Mouse (Mus musculus) erythroblast, embryonic 14.5 days (primary cell): ENCODE data around the gene Gm5767. TPM values are rescaled to one million over a fixed set of nuclear protein-coding genes. Genes with fewer than 3 reads are reported as not detected.

ENCODE experiments used
- H3K27me3 ChIP-seq: 2 replicates; pipeline ENCODE4 v1.6.1; 2012; ENCODE audit warnings: inconsistent platforms; ENCODE audit not compliant: control insufficient read depth
- H3K36me3 ChIP-seq: 2 replicates; pipeline ENCODE4 v1.6.1; 2012; ENCODE audit warnings: mild to moderate bottlenecking, inconsistent platforms; ENCODE audit not compliant: control insufficient read depth
- H3K4me1 ChIP-seq: 2 replicates; pipeline ENCODE4 v1.6.1; 2012; ENCODE audit warnings: inconsistent platforms; ENCODE audit not compliant: control insufficient read depth
- H3K4me3 ChIP-seq: replicated peaks from 2 replicates; pipeline ENCODE3; 2012; ENCODE audit warnings: moderate library complexity, mild to moderate bottlenecking, inconsistent platforms
- H3K9me3 ChIP-seq: 2 replicates; pipeline ENCODE4 v1.6.1; 2012; ENCODE audit warnings: low read length, inconsistent platforms, mixed read lengths; ENCODE audit not compliant: control insufficient read depth
- GATA1 ChIP-seq: IDR thresholded peaks from 2 replicates; pipeline ENCODE4 v1.6.1; 2012; ENCODE audit warnings: low read length, inconsistent platforms, mixed read lengths
- TAL1 ChIP-seq: IDR thresholded peaks from 3 replicates; pipeline ENCODE4 v1.6.1; 2012; ENCODE audit warnings: low read length, inconsistent platforms, mixed read lengths
- polyA plus RNA-seq: library from polyadenylated mRNA; stranded (reverse); fragments of >175 nt; gene quantifications from 2 replicates; pipeline ENCODE4 v1.2.3, GENCODE M21; 2012

The Gm5767 gene
- polyA plus RNA-seq, 1 experiment: not detected

GRCm38 (mm10) chr16:8655108-8655507 is 25.5 kb upstream of the Gm5767 start:
- H3K9me3 ChIP-seq: no peaks in the 10 kb centered on the region
- H3K4me1 ChIP-seq: peaks cover 31% of the 10 kb centered on the region
- H3K36me3 ChIP-seq: peaks cover 98% of the 10 kb centered on the region
- no peak overlapping the region for H3K4me3 ChIP-seq
- TF ChIP-seq GATA1: no peak
- TF ChIP-seq TAL1: no peak
- no peaks in the 10 kb centered on the region for H3K27me3 ChIP-seq

GRCm38 (mm10) chr16:8655599-8655998 is 25.0 kb upstream of the Gm5767 start:
- Histone ChIP-seq H3K4me1 (peaks cover 35% of the 10 kb centered on the region), H3K27me3 (no peaks in the 10 kb centered on the region), H3K36me3 (peaks cover 98% of the 10 kb centered on the region), H3K4me3 (no peak overlapping the region), H3K9me3 (no peaks in the 10 kb centered on the region)
- no peak for TF ChIP-seq TAL1
- no peak for TF ChIP-seq GATA1

- Histone ChIP-seq H3K36me3 (peaks cover 98% of the 10 kb centered on the region), H3K4me1 (peaks cover 39% of the 10 kb centered on the region), H3K4me3 (no peak overlapping the region), H3K9me3 (no peaks in the 10 kb centered on the region), H3K27me3 (no peaks in the 10 kb centered on the region)
- TF ChIP-seq GATA1 (no peak), TAL1 (no peak)
Measured at GRCm38 (mm10) chr16:8656256-8656655, 24.3 kb upstream of the Gm5767 start.

GRCm38 (mm10) chr16:8658349-8658748 is 22.2 kb upstream of the Gm5767 start:
- Histone ChIP-seq H3K27me3 (no peaks in the 10 kb centered on the region), H3K36me3 (peaks cover 98% of the 10 kb centered on the region), H3K4me1 (peaks cover 49% of the 10 kb centered on the region), H3K4me3 (no peak overlapping the region), H3K9me3 (no peaks in the 10 kb centered on the region)
- TF ChIP-seq TAL1 (no peak), GATA1 (no peak)

- no peaks in the 10 kb centered on the region for H3K9me3 ChIP-seq
- H3K36me3 ChIP-seq: peaks cover 98% of the 10 kb centered on the region
- H3K4me3 ChIP-seq: no peak overlapping the region
- TF ChIP-seq TAL1 (no peak), GATA1 (no peak)
- peaks cover 49% of the 10 kb centered on the region for H3K4me1 ChIP-seq
- H3K27me3 ChIP-seq: no peaks in the 10 kb centered on the region
Measured at GRCm38 (mm10) chr16:8658764-8659163, 21.8 kb upstream of the Gm5767 start.

GRCm38 (mm10) chr16:8663022-8663421 is 17.5 kb upstream of the Gm5767 start:
- TF ChIP-seq GATA1: no peak
- no peak for TF ChIP-seq TAL1
- Histone ChIP-seq H3K36me3 (peaks cover 100% of the 10 kb centered on the region), H3K4me3 (no peak overlapping the region), H3K9me3 (no peaks in the 10 kb centered on the region), H3K4me1 (peaks cover 62% of the 10 kb centered on the region), H3K27me3 (no peaks in the 10 kb centered on the region)

- H3K27me3 ChIP-seq: no peaks in the 10 kb centered on the region
- peaks cover 70% of the 10 kb centered on the region for H3K4me1 ChIP-seq
- TF ChIP-seq GATA1 (no peak), TAL1 (no peak)
- H3K36me3 ChIP-seq: peaks cover 100% of the 10 kb centered on the region
- no peaks in the 10 kb centered on the region for H3K9me3 ChIP-seq
- H3K4me3 ChIP-seq: no peak overlapping the region
Measured at GRCm38 (mm10) chr16:8663606-8664539, 16.7 kb upstream of the Gm5767 start.

GRCm38 (mm10) chr16:8665367-8665766 is 15.2 kb upstream of the Gm5767 start:
- no peak overlapping the region for H3K4me3 ChIP-seq
- no peaks in the 10 kb centered on the region for H3K9me3 ChIP-seq
- no peaks in the 10 kb centered on the region for H3K27me3 ChIP-seq
- TF ChIP-seq TAL1 (no peak), GATA1 (no peak)
- H3K4me1 ChIP-seq: peaks cover 80% of the 10 kb centered on the region
- H3K36me3 ChIP-seq: peaks cover 100% of the 10 kb centered on the region

GRCm38 (mm10) chr16:8666452-8666851 is 14.1 kb upstream of the Gm5767 start:
- Histone ChIP-seq H3K4me3 (no peak overlapping the region), H3K9me3 (no peaks in the 10 kb centered on the region), H3K27me3 (no peaks in the 10 kb centered on the region), H3K36me3 (peaks cover 96% of the 10 kb centered on the region), H3K4me1 (peaks cover 82% of the 10 kb centered on the region)
- TF ChIP-seq TAL1: no peak
- no peak for TF ChIP-seq GATA1
